Mouse (Mus musculus): ENCODE measurements around the gene Nedd9.
"Not testable (repeated sequence)": the region's sequence is repeated elsewhere in the genome, so short reads cannot be mapped to it uniquely, and the experiment has no call there.

Nedd9 gene

GRCm38 (mm10) chr13:41372555-41373460 is 114.4 kb downstream of the Nedd9 start:
- DNase-seq (ENCODE audit: low spot score in 2 of 2): no peak

- no peak for DNase-seq (ENCODE audit: low spot score in 2 of 2)
Observed at GRCm38 (mm10) chr13:41371547-41371946, 115.6 kb downstream of the Nedd9 start.

GRCm38 (mm10) chr13:41368612-41369011 is 118.5 kb downstream of the Nedd9 start:
- DNase-seq (ENCODE audit: low spot score in 2 of 2): no peak

GRCm38 (mm10) chr13:41367176-41367611 is 120.0 kb downstream of the Nedd9 start:
- DNase-seq (ENCODE audit: low spot score in 2 of 2): no peak

DNA sequence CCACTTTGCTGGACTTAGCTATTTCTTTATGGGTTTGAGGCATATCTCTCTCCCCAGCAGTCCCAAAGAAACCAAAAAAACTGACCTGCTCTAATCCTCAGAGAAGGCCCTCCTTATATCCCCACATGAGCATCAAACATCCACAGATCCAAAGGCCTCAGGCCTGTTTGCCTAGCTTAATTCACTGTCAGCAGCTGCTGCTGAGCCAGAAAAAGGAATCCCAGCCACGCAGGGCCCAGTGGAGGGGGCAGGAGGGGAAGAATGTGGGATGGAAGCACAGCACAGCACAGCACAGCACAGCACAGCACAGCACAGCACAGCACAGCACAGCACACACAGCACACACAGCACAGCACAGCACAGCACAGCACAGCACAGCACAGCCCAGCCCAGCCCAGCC is 120.6 kb downstream of the Nedd9 start:
- not testable (repeated sequence) for DNase-seq (ENCODE audit: low spot score in 2 of 2)

DNA sequence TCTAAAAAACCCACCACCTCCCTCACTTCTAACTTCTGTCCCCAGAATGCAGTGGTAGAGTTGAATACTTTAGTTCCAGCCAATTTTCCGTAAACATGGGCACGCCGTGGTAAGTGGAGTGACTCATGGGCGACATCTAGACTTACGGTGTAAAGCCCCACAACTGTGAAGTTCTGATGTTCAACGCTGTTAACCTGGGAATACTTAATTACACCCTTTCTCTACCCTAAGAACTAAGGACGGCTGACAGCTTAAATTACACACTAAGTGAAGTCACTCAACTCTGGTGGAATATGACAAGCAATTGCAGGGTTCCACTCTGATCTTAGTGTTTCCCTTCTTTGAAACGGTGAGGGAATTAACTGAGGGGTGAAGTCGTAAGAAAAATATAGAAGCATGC is 122.9 kb downstream of the Nedd9 start:
- DNase-seq (ENCODE audit: low spot score in 2 of 2): no peak

- no peak for DNase-seq (ENCODE audit: low spot score in 2 of 2)
Observed at GRCm38 (mm10) chr13:41362909-41363308, 124.3 kb downstream of the Nedd9 start.

GRCm38 (mm10) chr13:41360272-41360815 is 126.8 kb downstream of the Nedd9 start:
- no peak for DNase-seq (ENCODE audit: low spot score in 2 of 2)

- no peak for DNase-seq (ENCODE audit: low spot score in 2 of 2)
Observed at GRCm38 (mm10) chr13:41359330-41360215, 127.6 kb downstream of the Nedd9 start.

GRCm38 (mm10) chr13:41358480-41359180 is 128.5 kb downstream of the Nedd9 start:
- DNase-seq (ENCODE audit: low spot score in 2 of 2): peak; percentile 80 to 88

GRCm38 (mm10) chr13:41358009-41358408 is 129.2 kb downstream of the Nedd9 start:
- no peak for DNase-seq (ENCODE audit: low spot score in 2 of 2)

DNA sequence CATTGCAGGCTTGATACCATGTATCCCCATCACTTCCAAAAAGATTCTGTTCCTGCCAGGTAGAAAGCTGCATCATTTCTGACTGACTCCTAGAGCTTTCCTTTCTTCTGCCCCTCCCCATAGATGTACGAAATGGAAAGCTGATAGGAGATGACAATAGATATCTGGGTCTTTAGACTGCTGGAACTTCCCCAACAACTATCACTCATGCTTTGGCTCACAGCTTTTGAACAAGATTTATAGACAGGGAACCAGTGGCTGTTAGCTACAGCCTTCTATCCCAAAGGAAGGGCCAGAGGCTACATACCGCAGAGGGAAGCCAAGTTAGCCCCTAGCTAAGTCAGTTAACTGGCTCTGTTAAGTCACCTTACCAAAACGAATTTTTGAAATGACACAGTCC is 129.6 kb downstream of the Nedd9 start:
- no peak for DNase-seq (ENCODE audit: low spot score in 2 of 2)

DNA sequence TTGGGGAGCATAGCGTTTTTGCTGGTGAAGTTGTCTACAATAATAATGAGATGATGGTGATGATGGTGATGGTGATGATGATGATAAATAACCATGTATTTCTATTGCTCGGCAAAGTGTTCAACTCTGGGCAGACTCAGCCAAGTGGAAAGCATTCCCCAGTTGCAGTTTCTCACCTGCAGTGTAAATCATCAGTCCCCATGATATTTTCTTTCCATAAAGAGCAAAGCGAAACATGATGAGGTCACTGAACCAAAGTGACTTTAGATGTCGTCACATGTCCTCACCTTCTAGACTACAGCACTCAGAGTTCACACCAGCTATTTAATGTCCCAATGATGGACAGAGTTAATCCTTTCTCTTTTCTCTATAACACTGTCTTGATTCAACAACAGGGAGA is 130.0 kb downstream of the Nedd9 start:
- no peak for DNase-seq (ENCODE audit: low spot score in 2 of 2)

GRCm38 (mm10) chr13:41355552-41355951 is 131.6 kb downstream of the Nedd9 start:
- no peak for DNase-seq (ENCODE audit: low spot score in 2 of 2)

- DNase-seq (ENCODE audit: low spot score in 2 of 2): no peak
Observed at GRCm38 (mm10) chr13:41354591-41354990, 132.6 kb downstream of the Nedd9 start.

DNA sequence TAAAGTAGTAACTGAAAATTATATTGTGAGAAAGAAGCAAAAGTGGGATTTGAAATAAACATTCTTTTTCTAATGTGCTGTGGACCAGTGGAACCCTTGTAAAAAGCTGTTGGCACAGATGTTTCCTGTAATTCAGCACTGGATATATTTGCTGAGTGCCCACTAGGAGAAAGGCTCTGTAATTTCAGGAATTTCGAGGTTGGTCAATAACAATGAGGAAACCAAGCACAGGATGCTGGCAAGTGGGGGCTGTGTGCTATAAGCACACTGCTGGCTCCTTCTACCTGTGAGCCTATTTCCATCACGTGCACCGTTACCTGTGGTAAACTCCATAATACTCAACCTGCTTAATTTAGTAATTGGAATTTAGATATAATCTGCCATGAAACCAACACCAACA is 133.5 kb downstream of the Nedd9 start:
- no peak for DNase-seq (ENCODE audit: low spot score in 2 of 2)

DNA sequence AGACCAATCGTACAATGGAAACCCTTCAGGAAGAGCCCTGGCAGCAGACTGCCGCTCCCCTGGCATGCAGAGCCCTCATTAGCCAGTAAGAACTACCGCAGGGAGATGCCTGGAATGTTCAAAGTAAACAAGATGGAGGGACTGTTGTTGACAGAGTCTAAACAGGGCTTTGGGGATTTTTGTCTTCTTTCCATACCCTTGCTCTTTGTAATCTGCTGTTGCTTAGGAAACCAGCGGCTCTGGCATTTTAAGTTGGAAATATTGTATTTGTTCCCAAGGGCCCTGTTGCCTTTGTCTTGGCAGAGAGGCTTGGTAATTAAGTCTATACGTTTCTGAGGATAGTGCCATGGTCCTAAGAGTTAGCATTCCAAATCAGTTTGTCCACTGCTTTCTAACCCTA is 134.8 kb downstream of the Nedd9 start:
- no peak for DNase-seq (ENCODE audit: low spot score in 2 of 2)

DNA sequence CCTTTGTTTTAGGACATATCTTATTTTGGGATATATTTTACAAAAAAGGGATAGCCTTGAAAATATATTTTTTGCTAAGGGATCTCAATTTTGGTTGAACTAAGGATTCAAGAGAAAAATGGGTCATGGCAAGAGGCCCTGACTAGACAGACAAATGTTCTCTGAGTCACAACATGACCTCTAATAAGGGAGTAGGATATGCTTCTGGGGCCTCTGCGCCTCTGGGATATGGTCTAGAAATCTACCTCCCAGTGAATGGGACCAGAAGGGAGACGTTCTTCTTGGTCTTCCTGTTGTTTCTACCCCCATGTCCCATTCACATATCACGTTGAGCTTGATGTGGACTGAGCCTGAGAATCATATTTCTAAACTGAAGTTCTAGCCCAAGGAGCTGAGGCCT is 136.6 kb downstream of the Nedd9 start:
- DNase-seq (ENCODE audit: low spot score in 2 of 2): no peak

DNA sequence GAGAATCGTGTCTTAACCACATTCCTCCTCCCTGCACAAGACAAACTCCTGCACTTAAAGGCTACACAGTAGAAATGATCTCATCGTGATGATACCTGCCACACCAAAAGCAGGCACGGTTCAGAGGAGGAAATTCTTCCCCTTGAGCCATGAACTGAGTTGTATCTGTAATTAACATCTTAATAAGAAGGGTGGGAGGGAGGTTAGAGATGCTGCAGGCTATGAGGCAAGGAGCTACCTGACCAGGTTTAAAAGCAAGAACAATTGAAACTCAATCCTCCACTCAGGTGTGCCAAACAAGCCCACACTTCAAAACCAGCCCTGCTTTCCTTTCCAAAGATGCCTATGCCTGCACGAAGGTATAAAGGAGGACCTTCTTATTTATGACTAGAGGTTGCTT is 137.4 kb downstream of the Nedd9 start:
- DNase-seq (ENCODE audit: low spot score in 2 of 2): no peak

DNA sequence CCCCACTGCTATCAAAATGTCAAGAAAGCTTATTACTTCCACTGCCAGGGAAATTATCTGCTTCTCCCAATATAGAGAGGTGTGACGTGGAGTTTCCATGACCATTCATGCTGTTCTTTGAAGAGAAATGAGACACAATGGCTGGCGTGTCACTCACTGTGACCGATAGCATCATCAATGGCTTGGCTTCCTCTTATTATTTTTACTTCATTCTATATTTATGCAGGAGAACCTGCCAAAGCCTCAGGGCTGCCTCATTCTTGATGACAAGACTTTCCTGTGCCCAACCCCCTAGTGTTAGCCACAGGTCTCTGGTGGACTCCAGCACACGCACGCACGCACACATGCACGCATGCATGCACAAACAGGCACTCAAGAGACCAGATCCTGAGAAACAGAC is 141.4 kb downstream of the Nedd9 start:
- no peak for DNase-seq (ENCODE audit: low spot score in 2 of 2)

DNA sequence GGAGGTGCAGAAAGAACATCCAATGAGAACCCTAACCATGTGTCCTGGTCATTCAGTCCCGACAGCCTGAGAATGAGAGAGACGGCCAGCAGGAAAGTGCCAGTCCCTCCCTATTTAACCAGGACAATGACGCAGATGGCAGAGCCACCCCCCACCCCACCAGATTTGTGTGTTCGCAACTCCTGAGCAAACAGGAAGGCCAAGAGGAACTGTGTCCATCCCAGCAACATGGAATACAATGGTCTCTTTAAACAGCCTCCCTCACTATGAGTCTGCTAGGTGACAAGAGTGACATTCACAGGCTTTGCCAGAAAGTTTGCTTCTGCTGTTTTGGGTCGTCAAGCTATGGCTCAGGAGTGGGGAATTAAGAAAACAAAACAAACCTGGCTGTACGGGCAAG is 141.9 kb downstream of the Nedd9 start:
- DNase-seq (ENCODE audit: low spot score in 2 of 2): no peak

DNA sequence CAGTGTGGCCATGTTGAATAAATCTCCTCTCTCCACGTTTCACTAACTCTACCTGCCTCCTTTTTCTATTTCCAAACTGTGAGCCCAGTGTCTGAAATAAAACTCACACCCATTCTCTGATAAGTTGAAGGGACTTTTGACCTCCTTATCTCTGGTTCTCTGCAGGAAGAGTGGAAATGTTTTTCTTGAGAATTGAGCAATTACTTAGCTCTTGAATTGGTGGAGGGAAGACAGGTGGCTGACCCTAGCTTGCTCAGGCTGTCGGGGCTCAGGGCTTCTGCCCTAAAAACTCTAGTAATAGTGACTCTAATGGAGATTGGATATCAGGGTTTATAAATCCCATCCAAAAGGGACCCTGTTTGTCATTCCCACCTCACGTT is 143.3 kb downstream of the Nedd9 start:
- no peak for DNase-seq (ENCODE audit: low spot score in 2 of 2)
